Mouse (Mus musculus) midbrain, embryonic 14.5 days (tissue): ENCODE measurements at regions not wholly inside any gene's neighbourhood (a gene's known extent, or its start where the extent isn't known, plus 50 kb on each side); places are given as distances from the start of the nearest gene placed in this dataset.

Source experiments
- ATAC-seq: fragments of 200-750 bp; cut with Nextera tagmentation; 2 replicates; pipeline ENCODE4 v1.8.0; 2017; ENCODE audit warnings: moderate number of reproducible peaks, moderate library complexity; ENCODE audit not compliant: low FRiP score, low TSS enrichment
- DNase-seq: peaks from one replicate; pipeline ENCODE4 v3.0.0-alpha.2; 2015
- H3K27ac ChIP-seq: fragments of 300-500 bp; sonication (generic); replicated peaks from 2 replicates; pipeline ENCODE4 v1.5.1; 2014; ENCODE audit warnings: mild to moderate bottlenecking, low read depth, low read length, moderate library complexity
- H3K27me3 ChIP-seq: fragments of 300-500 bp; sonication (generic); 2 replicates; pipeline ENCODE4 v1.6.1; 2014; ENCODE audit warnings: low read length, control low read depth, mixed read lengths; ENCODE audit not compliant: control insufficient read depth, insufficient read depth
- H3K36me3 ChIP-seq: fragments of 300-500 bp; sonication (generic); 2 replicates; pipeline ENCODE4 v1.6.1; 2014; ENCODE audit warnings: low read length, control low read depth; ENCODE audit not compliant: control insufficient read depth, insufficient read depth
- H3K4me1 ChIP-seq: fragments of 300-500 bp; sonication (generic); 2 replicates; pipeline ENCODE4 v1.6.1; 2014; ENCODE audit warnings: mild to moderate bottlenecking, antibody characterized with exemption, low read length, control low read depth; ENCODE audit not compliant: control insufficient read depth, insufficient read depth
- H3K4me2 ChIP-seq: fragments of 300-500 bp; sonication (generic); 2 replicates; pipeline ENCODE4 v1.6.1; 2014; ENCODE audit warnings: mild to moderate bottlenecking, low read length, moderate library complexity
- H3K4me3 ChIP-seq: fragments of 300-500 bp; sonication (generic); replicated peaks from 2 replicates; pipeline ENCODE4 v1.5.1; 2014; ENCODE audit warnings: low read depth, low read length
- H3K9ac ChIP-seq: fragments of 300-500 bp; sonication (generic); replicated peaks from 2 replicates; pipeline ENCODE4 v1.6.1; 2014; ENCODE audit warnings: mild to moderate bottlenecking, low read length, moderate library complexity
- H3K9me3 ChIP-seq: fragments of 300-500 bp; sonication (generic); 2 replicates; pipeline ENCODE4 v1.6.1; 2016; ENCODE audit warnings: low read length, control low read depth, mixed read lengths; ENCODE audit not compliant: control insufficient read depth
- WGBS: fragments of 180-500 bp; shearing (Covaris S2); extraction: QIAGEN DNeasy Blood & Tissue Kit; methylation state at CpG from one replicate; pipeline ENCODE4 v1.1.7; 2014; 5-methylcytosine and 5-hydroxymethylcytosine counted together

DNA sequence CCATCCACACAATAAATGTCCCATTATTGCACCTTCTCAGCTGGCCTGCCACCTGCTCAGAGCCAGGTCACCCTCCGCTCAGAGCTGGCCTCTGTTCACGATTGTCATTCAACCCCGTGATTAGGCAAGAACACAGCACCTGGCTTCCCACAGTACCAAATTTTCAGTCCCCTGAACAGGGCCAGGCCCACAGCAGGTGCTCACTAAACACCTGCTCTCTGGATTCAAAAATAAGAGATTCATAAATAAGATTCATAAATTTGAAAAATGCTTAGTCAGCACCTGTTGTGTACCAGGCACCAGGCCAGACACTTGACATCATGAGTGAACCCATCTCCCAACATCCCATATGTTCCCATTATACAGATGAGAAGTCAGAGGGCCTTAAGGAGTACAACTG lies 272.2 kb downstream of the Matn1 start:
- Histone ChIP-seq H3K27me3 (no peaks in the 10 kb centered on the region), H3K9ac (no peak overlapping the region), H3K4me1 (no peaks in the 10 kb centered on the region), H3K27ac (no peak overlapping the region), H3K9me3 (no peaks in the 10 kb centered on the region), H3K4me3 (no peak overlapping the region), H3K36me3 (no peaks in the 10 kb centered on the region), H3K4me2 (no peak overlapping the region)
- ATAC-seq, result no peak
- 95% methylated on average over 3 of the region's 3 CpGs for WGBS
- no peak for DNase-seq

DNA sequence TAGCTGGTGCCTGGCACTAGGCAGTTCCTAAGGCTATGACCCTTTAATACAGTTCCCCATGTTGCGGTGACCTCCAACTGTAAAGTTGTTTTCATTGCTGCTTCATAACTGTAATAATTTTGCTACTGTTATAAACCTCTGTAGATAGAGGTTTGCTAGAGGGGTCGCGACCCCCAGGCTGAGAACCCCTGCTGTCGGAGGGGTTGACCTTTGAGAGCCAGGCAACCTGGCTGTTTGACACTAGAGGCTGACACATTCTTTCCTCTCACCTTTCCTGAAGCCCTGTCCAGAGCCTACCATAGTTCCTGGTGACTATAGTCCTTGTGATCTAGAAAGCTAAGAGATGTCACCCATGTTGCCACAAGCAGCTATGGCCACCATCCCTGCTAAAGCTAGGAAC lies 272.9 kb downstream of the Matn1 start:
- H3K4me1 ChIP-seq, result no peaks in the 10 kb centered on the region
- 93% methylated on average over 4 of the region's 4 CpGs for WGBS
- DNase-seq, result no peak
- no peak overlapping the region for H3K4me3 ChIP-seq
- H3K4me2 ChIP-seq, result no peak overlapping the region
- H3K27me3 ChIP-seq, result no peaks in the 10 kb centered on the region
- no peaks in the 10 kb centered on the region for H3K9me3 ChIP-seq
- ATAC-seq, result no peak
- H3K9ac ChIP-seq, result no peak overlapping the region
- no peaks in the 10 kb centered on the region for H3K36me3 ChIP-seq
- no peak overlapping the region for H3K27ac ChIP-seq

DNA sequence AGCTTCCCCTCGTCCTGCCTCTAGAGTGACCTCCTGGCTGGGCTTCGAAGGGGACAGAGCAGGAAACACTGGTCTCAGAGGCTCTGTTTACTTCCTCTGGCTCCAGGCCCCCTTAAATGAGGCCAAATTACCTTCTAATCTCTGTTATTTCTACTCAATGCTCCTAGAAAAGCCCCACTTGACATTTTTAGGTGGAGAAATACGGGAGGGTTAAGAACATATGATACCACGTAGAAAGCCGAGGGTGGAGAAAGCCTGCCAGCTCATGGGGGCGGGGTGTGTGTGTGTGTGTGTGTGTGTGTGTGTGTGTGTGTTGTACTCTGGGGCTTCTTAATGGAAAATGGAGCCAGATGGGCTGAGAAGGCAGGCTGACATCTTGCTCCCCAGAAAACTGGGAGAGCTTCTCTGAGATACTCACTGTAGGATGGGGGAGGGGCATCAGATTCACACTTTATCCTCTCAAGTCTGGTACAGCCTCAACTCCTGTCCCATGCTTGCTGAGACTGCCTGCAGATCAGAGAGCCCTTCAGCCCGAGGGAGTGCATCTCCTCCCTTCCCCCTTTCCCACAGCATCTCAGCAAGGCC lies 273.5 kb downstream of the Matn1 start:
- Histone ChIP-seq H3K27ac (no peak overlapping the region), H3K9ac (no peak overlapping the region), H3K9me3 (no peaks in the 10 kb centered on the region), H3K27me3 (no peaks in the 10 kb centered on the region), H3K4me1 (no peaks in the 10 kb centered on the region), H3K4me2 (no peak overlapping the region), H3K36me3 (no peaks in the 10 kb centered on the region), H3K4me3 (no peak overlapping the region)
- 68% methylated on average over 7 of the region's 7 CpGs for WGBS
- ATAC-seq (no peak), DNase-seq (no peak)

DNA sequence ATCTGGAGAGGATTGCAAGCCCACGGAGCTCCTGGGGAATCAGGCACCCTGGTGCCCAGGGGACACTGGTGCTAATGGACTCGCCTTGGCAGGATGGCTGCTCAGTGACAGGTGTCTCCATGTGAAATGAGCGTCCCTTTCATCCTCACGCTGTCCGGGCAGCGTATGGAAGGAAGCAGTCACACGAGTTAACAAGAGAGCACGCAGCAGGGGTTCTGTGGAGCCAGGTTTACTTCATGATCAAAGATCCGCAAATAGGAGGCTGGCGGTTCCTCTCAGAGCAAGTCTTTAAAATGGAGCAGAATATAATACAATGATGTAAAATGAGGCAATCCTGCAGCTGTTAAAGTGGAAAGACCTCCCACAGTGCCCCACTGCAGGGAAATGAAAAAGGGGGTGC lies 276.8 kb downstream of the Matn1 start:
- no peaks in the 10 kb centered on the region for H3K27me3 ChIP-seq
- H3K27ac ChIP-seq, result 0 out of 2 replicates have a peak overlapping the region, but pooled peaks have one; percentile 20
- no peak overlapping the region for H3K9ac ChIP-seq
- H3K36me3 ChIP-seq, result no peaks in the 10 kb centered on the region
- no peaks in the 10 kb centered on the region for H3K4me1 ChIP-seq
- no peak overlapping the region for H3K4me2 ChIP-seq
- H3K4me3 ChIP-seq, result no peak overlapping the region
- DNase-seq (peak; percentile 60), ATAC-seq (no peak)
- WGBS, result 50% methylated on average over 10 of the region's 10 CpGs
- no peaks in the 10 kb centered on the region for H3K9me3 ChIP-seq

DNA sequence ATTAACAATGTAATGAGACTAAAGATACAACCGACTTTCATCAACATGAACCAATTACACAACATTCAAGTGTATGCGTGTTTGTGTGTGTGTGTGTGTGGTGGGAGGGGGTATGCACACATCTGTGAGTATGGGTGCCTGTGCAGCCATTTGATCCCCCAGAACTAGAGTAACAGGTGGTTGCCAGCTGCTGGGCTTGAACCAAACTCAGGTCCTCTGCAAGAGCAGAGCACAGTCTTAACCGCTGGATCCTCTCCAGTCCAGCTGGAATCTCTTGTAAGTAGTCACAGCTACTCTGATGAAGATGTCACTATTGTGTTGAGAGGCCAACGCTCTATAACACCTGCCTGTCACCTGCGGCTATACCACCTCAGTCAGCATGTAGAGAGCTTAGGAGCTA lies 286.2 kb downstream of the Matn1 start:
- 92% methylated on average over 5 of the region's 5 CpGs for WGBS

DNA sequence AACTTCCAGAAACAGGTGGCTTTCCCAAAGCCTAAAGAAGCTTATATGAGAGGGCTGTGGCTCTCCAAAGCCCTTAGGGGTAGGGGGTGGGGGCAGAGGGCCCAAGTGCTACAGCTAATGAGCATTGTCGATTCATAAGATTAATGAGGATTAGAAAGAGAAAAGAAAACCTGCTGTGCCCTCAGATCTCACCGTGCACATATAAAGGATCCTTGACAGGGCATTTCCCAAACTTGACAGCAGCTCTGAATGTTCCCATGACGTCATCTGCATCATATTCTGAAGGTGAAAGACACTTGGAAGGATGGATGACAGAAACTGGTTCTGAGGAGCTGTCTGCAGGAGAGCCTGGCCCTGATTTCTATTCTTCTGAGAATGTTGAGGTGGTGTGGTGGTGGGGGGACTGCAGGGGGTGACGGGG lies 292.4 kb downstream of the Matn1 start:
- Histone ChIP-seq H3K9me3 (no peaks in the 10 kb centered on the region), H3K27me3 (no peaks in the 10 kb centered on the region), H3K4me2 (no peak overlapping the region), H3K27ac (no peak overlapping the region), H3K9ac (no peak overlapping the region), H3K4me1 (peaks cover 8% of the 10 kb centered on the region; the same call in 1 of the 2 replicates), H3K36me3 (no peaks in the 10 kb centered on the region), H3K4me3 (no peak overlapping the region)
- peak; percentile 34; the same call in 1 of the 2 replicates for ATAC-seq
- WGBS, result 10% methylated on average over 4 of the region's 4 CpGs
- DNase-seq, result peak; percentile 61

More for the DNA sequence above, 286.2 kb downstream of the Matn1 start:
- ATAC-seq (no peak), DNase-seq (no peak)
- Histone ChIP-seq H3K36me3 (no peaks in the 10 kb centered on the region), H3K9me3 (no peaks in the 10 kb centered on the region), H3K4me3 (no peak overlapping the region), H3K4me2 (no peak overlapping the region), H3K4me1 (no peaks in the 10 kb centered on the region), H3K27me3 (no peaks in the 10 kb centered on the region), H3K27ac (no peak overlapping the region), H3K9ac (no peak overlapping the region)

DNA sequence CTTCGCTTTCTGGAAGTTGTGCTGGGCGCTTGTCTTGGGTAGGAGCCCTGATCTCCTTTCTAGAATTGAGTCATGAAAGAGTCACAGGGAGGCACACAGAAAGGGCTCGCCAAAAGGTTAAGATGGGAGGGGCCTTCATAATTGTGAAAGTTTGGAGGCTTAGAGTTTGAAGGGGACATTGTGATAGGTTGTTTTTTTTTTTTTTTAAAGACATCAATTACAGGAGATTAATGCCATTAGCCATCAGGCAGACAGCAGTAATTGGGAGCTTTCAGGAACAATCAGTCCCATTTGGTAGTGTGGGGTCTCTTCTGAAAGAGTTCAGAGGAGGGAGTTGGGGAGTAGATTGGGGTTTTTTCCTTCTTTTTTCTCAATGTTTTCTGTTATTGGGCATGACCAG lies 294.4 kb downstream of the Matn1 start:
- no peaks in the 10 kb centered on the region for H3K9me3 ChIP-seq
- ATAC-seq (no peak), DNase-seq (no peak)
- peaks cover 19% of the 10 kb centered on the region; the same call in 1 of the 2 replicates for H3K4me1 ChIP-seq
- 79% methylated on average over 3 of the region's 3 CpGs for WGBS
- no peaks in the 10 kb centered on the region for H3K36me3 ChIP-seq
- H3K27ac ChIP-seq, result no peak overlapping the region
- H3K4me2 ChIP-seq, result no peak overlapping the region
- H3K9ac ChIP-seq, result no peak overlapping the region
- H3K4me3 ChIP-seq, result no peak overlapping the region
- no peaks in the 10 kb centered on the region for H3K27me3 ChIP-seq

DNA sequence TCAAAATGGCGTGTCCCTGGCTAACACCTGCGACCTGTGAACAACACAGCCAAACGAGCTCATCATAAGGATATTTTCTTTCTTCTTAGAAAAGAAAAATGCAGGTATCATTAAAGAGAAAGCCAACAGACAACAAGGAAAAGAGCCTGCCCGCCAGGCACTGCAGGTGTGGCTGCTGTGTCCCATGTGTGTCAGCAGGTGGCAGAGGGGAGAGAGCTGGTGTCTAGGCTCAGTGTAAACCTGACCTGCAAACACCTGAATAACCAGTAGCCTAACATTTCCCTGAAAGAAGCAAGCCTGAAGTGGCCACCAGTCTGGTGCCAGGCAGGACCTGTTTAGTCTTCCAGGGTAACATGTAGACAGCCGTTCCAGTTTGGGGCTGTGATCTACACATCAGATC lies 294.9 kb downstream of the Matn1 start:
- H3K4me1 ChIP-seq, result peaks cover 23% of the 10 kb centered on the region
- H3K9ac ChIP-seq, result no peak overlapping the region
- WGBS, result 90% methylated on average over 5 of the region's 5 CpGs
- H3K27ac ChIP-seq, result no peak overlapping the region
- no peaks in the 10 kb centered on the region for H3K27me3 ChIP-seq
- H3K4me3 ChIP-seq, result no peak overlapping the region
- DNase-seq (no peak), ATAC-seq (no peak)
- H3K36me3 ChIP-seq, result no peaks in the 10 kb centered on the region
- no peak overlapping the region for H3K4me2 ChIP-seq
- H3K9me3 ChIP-seq, result no peaks in the 10 kb centered on the region

DNA sequence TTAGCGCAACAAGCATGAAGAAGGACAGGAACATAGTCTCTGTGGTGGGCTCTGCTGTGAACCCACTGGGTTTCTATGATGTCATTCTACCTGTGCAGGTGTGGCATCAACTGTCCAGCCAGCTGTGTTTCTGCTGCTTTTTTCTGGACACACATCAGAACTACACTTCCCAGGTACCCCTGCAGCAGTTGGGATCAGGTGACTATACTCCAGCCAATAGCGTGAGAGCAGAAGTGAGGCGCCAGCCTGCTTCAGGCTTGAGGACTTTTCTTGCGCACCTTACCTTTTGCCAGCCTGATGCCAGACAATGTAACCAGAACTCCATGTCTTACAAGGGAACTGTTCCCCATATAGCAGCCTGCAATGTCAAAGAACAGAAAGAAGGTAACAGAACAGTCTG lies 296.3 kb downstream of the Matn1 start:
- no peak overlapping the region for H3K4me3 ChIP-seq
- H3K27me3 ChIP-seq, result no peaks in the 10 kb centered on the region
- DNase-seq (no peak), ATAC-seq (no peak)
- H3K36me3 ChIP-seq, result no peaks in the 10 kb centered on the region
- H3K9ac ChIP-seq, result no peak overlapping the region
- no peak overlapping the region for H3K27ac ChIP-seq
- H3K4me1 ChIP-seq, result peaks cover 32% of the 10 kb centered on the region
- no peaks in the 10 kb centered on the region for H3K9me3 ChIP-seq
- H3K4me2 ChIP-seq, result no peak overlapping the region
- WGBS, result 91% methylated on average over 4 of the region's 4 CpGs
